Mouse (Mus musculus): ENCODE measurements at regions not wholly inside any gene's neighbourhood (a gene's known extent, or its start where the extent isn't known, plus 50 kb on each side); places are given as distances from the start of the nearest gene placed in this dataset.

GRCm38 (mm10) chr12:54343493-54343892, 139.8 kb upstream of the Egln3 start:
- H3K9ac ChIP-seq (ENCODE audit: low read depth, poor library complexity, severe bottlenecking), result no peak overlapping the region

GRCm38 (mm10) chr12:54335509-54335908, 131.8 kb upstream of the Egln3 start:
- H3K27ac ChIP-seq (ENCODE audit: insufficient read depth, low read length), result no peak overlapping the region
- no peak overlapping the region for H3K4me3 ChIP-seq (ENCODE audit: low read depth, low read length)
- no peaks in the 10 kb centered on the region for H3K4me1 ChIP-seq (ENCODE audit: control insufficient read depth, insufficient read depth, low read length)
- H3K36me3 ChIP-seq (ENCODE audit: control insufficient read depth, insufficient read depth, low read length, poor library complexity, severe bottlenecking), result no peaks in the 10 kb centered on the region
- no peak for TF ChIP-seq CTCF (IDR thresholded peaks at IDR 0.05; ENCODE audit: low read depth, low read length)
- no peak for TF ChIP-seq POLR2A (IDR thresholded peaks at IDR 0.05; ENCODE audit: insufficient read depth, low read length)
- TF ChIP-seq EP300 (IDR thresholded peaks at IDR 0.05; ENCODE audit: insufficient read depth, low read depth, low read length), result no peak
- H3K27me3 ChIP-seq (ENCODE audit: control insufficient read depth, insufficient read depth, low read length, poor library complexity, severe bottlenecking), result no peaks in the 10 kb centered on the region
- H3K9me3 ChIP-seq (replicated peaks; ENCODE audit: control insufficient read depth, insufficient read depth, low read length, poor library complexity, severe bottlenecking), result no peaks in the 10 kb centered on the region
- H3K9ac ChIP-seq (ENCODE audit: low read depth, poor library complexity, severe bottlenecking), result no peak overlapping the region

More at GRCm38 (mm10) chr12:54343493-54343892, 139.8 kb upstream of the Egln3 start:
- H3K27ac ChIP-seq (ENCODE audit: insufficient read depth, low read length), result no peak overlapping the region
- H3K36me3 ChIP-seq (ENCODE audit: control insufficient read depth, insufficient read depth, low read length, poor library complexity, severe bottlenecking), result no peaks in the 10 kb centered on the region
- TF ChIP-seq CTCF (IDR thresholded peaks at IDR 0.05; ENCODE audit: low read depth, low read length) (no peak), POLR2A (IDR thresholded peaks at IDR 0.05; ENCODE audit: insufficient read depth, low read length) (no peak), EP300 (IDR thresholded peaks at IDR 0.05; ENCODE audit: insufficient read depth, low read depth, low read length) (no peak)
- H3K27me3 ChIP-seq (ENCODE audit: control insufficient read depth, insufficient read depth, low read length, poor library complexity, severe bottlenecking), result no peaks in the 10 kb centered on the region
- no peaks in the 10 kb centered on the region for H3K4me1 ChIP-seq (ENCODE audit: control insufficient read depth, insufficient read depth, low read length)
- H3K9me3 ChIP-seq (replicated peaks; ENCODE audit: control insufficient read depth, insufficient read depth, low read length, poor library complexity, severe bottlenecking), result no peaks in the 10 kb centered on the region
- H3K4me3 ChIP-seq (ENCODE audit: low read depth, low read length), result no peak overlapping the region

- no peaks in the 10 kb centered on the region for H3K27me3 ChIP-seq (ENCODE audit: control insufficient read depth, insufficient read depth, low read length, poor library complexity, severe bottlenecking)
Measured at GRCm38 (mm10) chr12:54334491-54335132, 131.0 kb upstream of the Egln3 start.

GRCm38 (mm10) chr12:54333632-54334321, 130.1 kb upstream of the Egln3 start:
- no peaks in the 10 kb centered on the region for H3K27me3 ChIP-seq (ENCODE audit: control insufficient read depth, insufficient read depth, low read length, poor library complexity, severe bottlenecking)

More at GRCm38 (mm10) chr12:54334491-54335132, 131.0 kb upstream of the Egln3 start:
- Histone ChIP-seq H3K27ac (ENCODE audit: insufficient read depth, low read length) (no peak overlapping the region), H3K36me3 (ENCODE audit: control insufficient read depth, insufficient read depth, low read length, poor library complexity, severe bottlenecking) (no peaks in the 10 kb centered on the region), H3K9me3 (replicated peaks; ENCODE audit: control insufficient read depth, insufficient read depth, low read length, poor library complexity, severe bottlenecking) (no peaks in the 10 kb centered on the region), H3K9ac (ENCODE audit: low read depth, poor library complexity, severe bottlenecking) (no peak overlapping the region), H3K4me1 (ENCODE audit: control insufficient read depth, insufficient read depth, low read length) (no peaks in the 10 kb centered on the region), H3K4me3 (ENCODE audit: low read depth, low read length) (no peak overlapping the region)
- no peak for TF ChIP-seq CTCF (IDR thresholded peaks at IDR 0.05; ENCODE audit: low read depth, low read length)

GRCm38 (mm10) chr12:54327483-54327882, 123.8 kb upstream of the Egln3 start:
- H3K9me3 ChIP-seq (replicated peaks; ENCODE audit: control insufficient read depth, insufficient read depth, low read length, poor library complexity, severe bottlenecking), result no peaks in the 10 kb centered on the region
- TF ChIP-seq EP300 (IDR thresholded peaks at IDR 0.05; ENCODE audit: insufficient read depth, low read depth, low read length), result no peak
- TF ChIP-seq CTCF (IDR thresholded peaks at IDR 0.05; ENCODE audit: low read depth, low read length), result no peak
- no peak for TF ChIP-seq POLR2A (IDR thresholded peaks at IDR 0.05; ENCODE audit: insufficient read depth, low read length)
- H3K27me3 ChIP-seq (ENCODE audit: control insufficient read depth, insufficient read depth, low read length, poor library complexity, severe bottlenecking), result no peaks in the 10 kb centered on the region
- no peaks in the 10 kb centered on the region for H3K36me3 ChIP-seq (ENCODE audit: control insufficient read depth, insufficient read depth, low read length, poor library complexity, severe bottlenecking)
- no peak overlapping the region for H3K27ac ChIP-seq (ENCODE audit: insufficient read depth, low read length)
- no peaks in the 10 kb centered on the region for H3K4me1 ChIP-seq (ENCODE audit: control insufficient read depth, insufficient read depth, low read length)
- no peak overlapping the region for H3K9ac ChIP-seq (ENCODE audit: low read depth, poor library complexity, severe bottlenecking)
- H3K4me3 ChIP-seq (ENCODE audit: low read depth, low read length), result no peak overlapping the region

More at GRCm38 (mm10) chr12:54333632-54334321, 130.1 kb upstream of the Egln3 start:
- Histone ChIP-seq H3K4me1 (ENCODE audit: control insufficient read depth, insufficient read depth, low read length) (no peaks in the 10 kb centered on the region), H3K9me3 (replicated peaks; ENCODE audit: control insufficient read depth, insufficient read depth, low read length, poor library complexity, severe bottlenecking) (no peaks in the 10 kb centered on the region), H3K9ac (ENCODE audit: low read depth, poor library complexity, severe bottlenecking) (no peak overlapping the region), H3K36me3 (ENCODE audit: control insufficient read depth, insufficient read depth, low read length, poor library complexity, severe bottlenecking) (no peaks in the 10 kb centered on the region), H3K27ac (ENCODE audit: insufficient read depth, low read length) (no peak overlapping the region), H3K4me3 (ENCODE audit: low read depth, low read length) (no peak overlapping the region)
- TF ChIP-seq POLR2A (IDR thresholded peaks at IDR 0.05; ENCODE audit: insufficient read depth, low read length) (no peak), EP300 (IDR thresholded peaks at IDR 0.05; ENCODE audit: insufficient read depth, low read depth, low read length) (no peak), CTCF (IDR thresholded peaks at IDR 0.05; ENCODE audit: low read depth, low read length) (no peak)

GRCm38 (mm10) chr12:54326571-54326970, 122.9 kb upstream of the Egln3 start:
- H3K9me3 ChIP-seq (replicated peaks; ENCODE audit: control insufficient read depth, insufficient read depth, low read length, poor library complexity, severe bottlenecking), result no peaks in the 10 kb centered on the region
- H3K27me3 ChIP-seq (ENCODE audit: control insufficient read depth, insufficient read depth, low read length, poor library complexity, severe bottlenecking), result no peaks in the 10 kb centered on the region
- no peaks in the 10 kb centered on the region for H3K36me3 ChIP-seq (ENCODE audit: control insufficient read depth, insufficient read depth, low read length, poor library complexity, severe bottlenecking)
- no peak for TF ChIP-seq EP300 (IDR thresholded peaks at IDR 0.05; ENCODE audit: insufficient read depth, low read depth, low read length)
- no peak for TF ChIP-seq CTCF (IDR thresholded peaks at IDR 0.05; ENCODE audit: low read depth, low read length)
- no peak for TF ChIP-seq POLR2A (IDR thresholded peaks at IDR 0.05; ENCODE audit: insufficient read depth, low read length)
- H3K9ac ChIP-seq (ENCODE audit: low read depth, poor library complexity, severe bottlenecking), result no peak overlapping the region
- H3K4me3 ChIP-seq (ENCODE audit: low read depth, low read length), result no peak overlapping the region
- H3K4me1 ChIP-seq (ENCODE audit: control insufficient read depth, insufficient read depth, low read length), result no peaks in the 10 kb centered on the region
- H3K27ac ChIP-seq (ENCODE audit: insufficient read depth, low read length), result no peak overlapping the region
